Mouse (Mus musculus) forebrain, embryonic 14.5 days (tissue): ENCODE results near the gene Hhipl1. TPM values are rescaled to one million over a fixed set of nuclear protein-coding genes. Genes with fewer than 3 reads are reported as not detected.
A peak's percentile ranks its signal among the peaks of the same experiment; 100 is the strongest.

Experiments
- ATAC-seq: fragments of 200-750 bp; cut with Nextera tagmentation; 2 replicates; pipeline ENCODE4 v1.8.0; 2017; ENCODE audit warnings: mild to moderate bottlenecking, moderate library complexity
- DNase-seq: peaks from one replicate; pipeline ENCODE4 v3.0.0-alpha.2; 2015; ENCODE audit warnings: low spot score
- H3K27ac ChIP-seq: fragments of 300-500 bp; sonication (generic); 2 replicates; pipeline ENCODE4 v1.5.1; 2014; ENCODE audit warnings: low read depth, mild to moderate bottlenecking, control low read depth, low read length, moderate library complexity
- H3K27me3 ChIP-seq: fragments of 300-500 bp; sonication (generic); replicated peaks from 2 replicates; pipeline ENCODE4 v1.6.1; 2014; ENCODE audit warnings: low read length, control low read depth, mixed read lengths; ENCODE audit not compliant: control insufficient read depth, insufficient read depth
- H3K36me3 ChIP-seq: fragments of 300-500 bp; sonication (generic); 2 replicates; pipeline ENCODE4 v1.6.1; 2014; ENCODE audit warnings: low read length, control low read depth; ENCODE audit not compliant: control insufficient read depth, insufficient read depth
- H3K4me1 ChIP-seq: fragments of 300-500 bp; sonication (generic); 2 replicates; pipeline ENCODE4 v1.6.1; 2014; ENCODE audit warnings: antibody characterized with exemption, low read length, control low read depth; ENCODE audit not compliant: control insufficient read depth, insufficient read depth
- H3K4me2 ChIP-seq: fragments of 300-500 bp; sonication (generic); 2 replicates; pipeline ENCODE4 v1.6.1; 2014; ENCODE audit warnings: mild to moderate bottlenecking, control low read depth, low read length
- H3K4me3 ChIP-seq: fragments of 300-500 bp; sonication (generic); 2 replicates; pipeline ENCODE4 v1.5.1; 2014; ENCODE audit warnings: low read depth, low read length, control low read depth
- H3K9ac ChIP-seq: fragments of 300-500 bp; sonication (generic); 2 replicates; pipeline ENCODE4 v1.6.1; 2014; ENCODE audit warnings: mild to moderate bottlenecking, low read length, control low read depth, moderate library complexity
- H3K9me3 ChIP-seq: fragments of 300-500 bp; sonication (generic); replicated peaks from 2 replicates; pipeline ENCODE4 v1.6.1; 2016; ENCODE audit warnings: low read length, control low read depth, mixed read lengths; ENCODE audit not compliant: control insufficient read depth
- WGBS: fragments of 180-500 bp; shearing (Covaris S2); extraction: QIAGEN DNeasy Blood & Tissue Kit; methylation state at CpG from one replicate; pipeline ENCODE4 v1.1.7; 2014; 5-methylcytosine and 5-hydroxymethylcytosine counted together
- polyA plus RNA-seq: library from polyadenylated mRNA; unstranded; fragments of >200 nt; fragmentation: Nextera tagmentation; extraction: Ambion mirVana; gene quantifications from 2 replicates; pipeline ENCODE4 v1.2.1, GENCODE M21; 2014

Hhipl1 gene
- polyA plus RNA-seq, 1 experiment from 2014 or later = 1.4 TPM

- peak within 1 kb of the TSS; percentile 61 for H3K4me3 ChIP-seq
- peak within 1 kb of the TSS; percentile 70 for H3K9ac ChIP-seq
- peak within 1 kb of the TSS; percentile 74 for H3K27ac ChIP-seq
- 0% methylated on average over 25 of the region's 56 CpGs for WGBS
- 0 out of 2 replicates have a peak, but pooled peaks cover under 1% of the 10 kb centered on the region for H3K27me3 ChIP-seq
- H3K36me3 ChIP-seq = no peaks in the 10 kb centered on the region
- DNase-seq (peak; percentile 100), ATAC-seq (peak; percentile 93)
- H3K4me1 ChIP-seq = peaks cover 15% of the 10 kb centered on the region; the same call in 1 of the 2 replicates
- H3K4me2 ChIP-seq = peak within 1 kb of the TSS; percentile 97
- H3K9me3 ChIP-seq = no peaks in the 10 kb centered on the region
Observed at GRCm38 (mm10) chr12:108333895-108334445, 27.9 kb downstream of the Hhipl1 start, which contains the start of gene Cyp46a1. Cyp46a1 (plus strand) TSS chr12:108334381.

- ATAC-seq = no peak; the same call in 1 of the 2 replicates
- 1% methylated on average over 29 of the region's 32 CpGs for WGBS
- Histone ChIP-seq H3K9ac (peak overlapping the region; percentile 70), H3K4me1 (peaks cover 15% of the 10 kb centered on the region; the same call in 1 of the 2 replicates), H3K36me3 (no peaks in the 10 kb centered on the region), H3K27me3 (no peaks in the 10 kb centered on the region), H3K9me3 (no peaks in the 10 kb centered on the region), H3K4me3 (peak overlapping the region; percentile 61), H3K27ac (no peak overlapping the region), H3K4me2 (peak overlapping the region; percentile 97)
- peak; percentile 49 for DNase-seq
Observed at GRCm38 (mm10) chr12:108334529-108334928, 28.5 kb downstream of the Hhipl1 start.

- Histone ChIP-seq H3K36me3 (no peaks in the 10 kb centered on the region), H3K9ac (no peak overlapping the region), H3K9me3 (no peaks in the 10 kb centered on the region), H3K4me3 (no peak overlapping the region), H3K27ac (no peak overlapping the region), H3K27me3 (no peaks in the 10 kb centered on the region), H3K4me2 (no peak overlapping the region), H3K4me1 (peaks cover 6% of the 10 kb centered on the region; the same call in 1 of the 2 replicates)
- ATAC-seq = no peak
- WGBS = 49% methylated on average over 14 of the region's 14 CpGs
- peak; percentile 49 for DNase-seq
Observed at GRCm38 (mm10) chr12:108338572-108339190, 32.6 kb downstream of the Hhipl1 start.

- no peaks in the 10 kb centered on the region for H3K36me3 ChIP-seq
- H3K9me3 ChIP-seq = no peaks in the 10 kb centered on the region
- H3K4me1 ChIP-seq = no peaks in the 10 kb centered on the region
- H3K27ac ChIP-seq = no peak overlapping the region
- no peak overlapping the region for H3K4me2 ChIP-seq
- DNase-seq = no peak
- no peaks in the 10 kb centered on the region for H3K27me3 ChIP-seq
- 89% methylated on average over 8 of the region's 8 CpGs for WGBS
- no peak for ATAC-seq
- no peak overlapping the region for H3K9ac ChIP-seq
- H3K4me3 ChIP-seq = no peak overlapping the region
Observed at GRCm38 (mm10) chr12:108348151-108348550, 42.1 kb downstream of the Hhipl1 start.

- H3K27me3 ChIP-seq = no peaks in the 10 kb centered on the region
- ATAC-seq (no peak), DNase-seq (no peak)
- no peak overlapping the region for H3K4me2 ChIP-seq
- no peak overlapping the region for H3K4me3 ChIP-seq
- H3K36me3 ChIP-seq = no peaks in the 10 kb centered on the region
- no peaks in the 10 kb centered on the region for H3K4me1 ChIP-seq
- 70% methylated on average over 5 of the region's 5 CpGs for WGBS
- no peak overlapping the region for H3K27ac ChIP-seq
- H3K9me3 ChIP-seq = no peaks in the 10 kb centered on the region
- H3K9ac ChIP-seq = no peak overlapping the region
Observed at GRCm38 (mm10) chr12:108349026-108349425, 43.0 kb downstream of the Hhipl1 start.

GRCm38 (mm10) chr12:108350931-108351330 is 44.9 kb downstream of the Hhipl1 start:
- Histone ChIP-seq H3K9me3 (no peaks in the 10 kb centered on the region), H3K9ac (no peak overlapping the region), H3K27me3 (no peaks in the 10 kb centered on the region), H3K27ac (no peak overlapping the region), H3K4me2 (no peak overlapping the region), H3K36me3 (no peaks in the 10 kb centered on the region), H3K4me3 (no peak overlapping the region), H3K4me1 (no peaks in the 10 kb centered on the region)
- 90% methylated on average over 10 of the region's 10 CpGs for WGBS
- no peak for ATAC-seq
- DNase-seq = no peak

- peak; percentile 46 for DNase-seq
Observed at GRCm38 (mm10) chr12:108352371-108353136, 46.5 kb downstream of the Hhipl1 start.

GRCm38 (mm10) chr12:108354284-108354683 is 48.2 kb downstream of the Hhipl1 start:
- 77% methylated on average over 2 of the region's 2 CpGs for WGBS
- H3K9ac ChIP-seq = no peak overlapping the region
- no peaks in the 10 kb centered on the region for H3K9me3 ChIP-seq
- DNase-seq = no peak
- H3K27me3 ChIP-seq = no peaks in the 10 kb centered on the region
- no peak overlapping the region for H3K4me3 ChIP-seq
- no peak for ATAC-seq
- H3K4me1 ChIP-seq = no peaks in the 10 kb centered on the region
- H3K27ac ChIP-seq = no peak overlapping the region
- H3K36me3 ChIP-seq = no peaks in the 10 kb centered on the region
- H3K4me2 ChIP-seq = no peak overlapping the region

More at GRCm38 (mm10) chr12:108352371-108353136, 46.5 kb downstream of the Hhipl1 start:
- H3K9me3 ChIP-seq = no peaks in the 10 kb centered on the region
- no peaks in the 10 kb centered on the region for H3K36me3 ChIP-seq
- H3K4me1 ChIP-seq = no peaks in the 10 kb centered on the region
- 12% methylated on average over 35 of the region's 35 CpGs for WGBS
- H3K4me2 ChIP-seq = peak overlapping the region; percentile 44
- H3K27ac ChIP-seq = no peak overlapping the region
- peak overlapping the region; percentile 30 for H3K9ac ChIP-seq
- H3K4me3 ChIP-seq = peak overlapping the region; percentile 13; the same call in 1 of the 2 replicates
- peak; percentile 42; the same call in 1 of the 2 replicates for ATAC-seq
- no peaks in the 10 kb centered on the region for H3K27me3 ChIP-seq
